Mouse (Mus musculus): Measurements from ENCODE around the gene Glipr1l1. TPM values are rescaled to one million over a fixed set of nuclear protein-coding genes. Genes with fewer than 3 reads are reported as not detected.
"Not testable (repeated sequence)": the region's sequence is repeated elsewhere in the genome, so short reads cannot be mapped to it uniquely, and the experiment has no call there.

Glipr1l1 gene
- not detected in 2 replicates for polyA plus RNA-seq (2015; fragmentation: Nextera tagmentation; extraction: Ambion mirVana)

DNA sequence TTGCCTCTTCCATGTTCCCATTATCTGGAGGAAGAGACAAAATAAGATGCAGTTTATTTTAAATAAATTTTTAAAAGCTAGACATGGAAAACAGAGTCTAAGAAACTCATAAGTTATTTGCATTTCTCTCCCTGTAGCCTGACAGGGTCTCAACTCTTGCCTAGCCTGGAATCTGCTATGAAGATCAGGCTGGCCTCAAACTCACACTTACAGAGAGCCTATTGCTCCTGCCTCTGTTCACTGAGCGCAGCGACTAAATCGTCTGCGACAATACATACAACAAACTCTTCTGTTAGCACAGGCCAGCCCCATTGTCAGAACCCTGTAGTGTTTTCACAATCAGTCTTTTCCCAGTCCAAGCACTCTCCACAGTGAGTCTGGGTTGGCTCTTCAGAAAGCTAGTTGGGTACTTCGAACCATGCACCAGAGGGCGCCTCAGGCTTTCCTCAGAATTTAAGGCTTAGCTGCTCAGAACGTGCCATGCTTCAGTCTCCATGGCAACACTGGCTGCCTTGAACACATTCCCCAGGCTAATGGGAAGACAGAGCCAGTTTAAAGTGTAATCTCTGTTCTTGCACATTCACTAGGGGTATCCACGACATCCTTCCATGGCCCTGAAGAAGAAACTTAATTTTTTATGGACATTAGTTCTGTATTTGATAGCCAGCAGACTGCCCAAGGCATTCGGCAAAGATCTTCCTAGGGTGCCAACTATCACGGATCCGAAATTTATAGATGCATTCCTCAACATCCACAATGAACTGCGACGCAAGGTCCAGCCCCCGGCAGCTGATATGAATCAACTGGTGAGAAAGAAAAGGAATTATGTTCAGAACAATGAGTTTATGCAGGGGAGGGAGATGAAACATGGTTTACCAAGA lies at the start of gene Glipr1l1:
Gene Glipr1l1, plus strand, starts transcription at position 488 of the 881 bp plus-strand sequence.
- DNase-seq (ENCODE audit: low spot score): peak; percentile 17

DNA sequence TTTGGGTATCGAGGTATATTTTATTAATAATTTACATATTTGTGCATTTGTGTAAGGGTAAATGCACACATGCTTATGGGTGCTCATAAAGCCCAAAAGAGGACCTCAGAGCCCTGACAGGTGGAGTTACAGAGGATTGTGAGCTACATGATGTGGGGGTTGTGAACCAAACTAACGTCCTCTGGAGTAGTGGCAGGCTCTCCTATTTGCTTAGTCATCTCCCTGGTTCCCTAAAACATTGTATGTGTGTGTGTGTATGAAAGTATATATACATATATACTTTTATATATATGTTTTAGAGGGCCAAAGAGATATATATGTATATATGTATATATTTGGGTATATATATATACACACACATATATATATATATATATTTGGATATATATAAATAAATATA lies 36.4 kb upstream of the Glipr1l1 start:
- DNase-seq (ENCODE audit: low spot score): no peak

GRCm38 (mm10) chr10:112028689-112029088 lies 31.3 kb upstream of the Glipr1l1 start:
- not testable (repeated sequence) for DNase-seq (ENCODE audit: low spot score)

DNA sequence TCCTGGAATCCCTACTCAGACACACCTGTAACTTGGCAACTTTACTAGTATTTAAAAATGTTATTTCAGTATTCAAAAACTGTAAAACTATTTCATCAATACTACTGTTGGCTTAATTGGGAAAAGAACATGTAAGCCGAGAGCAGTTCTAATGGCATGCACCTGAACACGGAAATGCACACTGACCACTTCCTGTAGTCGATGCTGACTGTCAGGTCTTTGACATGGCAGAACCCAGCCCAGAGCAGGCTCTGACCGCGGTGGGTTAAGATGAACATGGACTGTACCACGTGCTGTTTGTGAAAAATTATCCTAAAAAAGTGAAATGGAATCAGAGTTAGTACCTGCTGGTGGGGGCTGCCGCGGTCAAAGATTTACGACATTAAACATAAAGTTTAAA lies 16.5 kb upstream of the Glipr1l1 start:
- DNase-seq (ENCODE audit: low spot score): not testable (repeated sequence)

GRCm38 (mm10) chr10:112044283-112044682 lies 15.7 kb upstream of the Glipr1l1 start:
- DNase-seq (ENCODE audit: low spot score): peak; percentile 21

DNA sequence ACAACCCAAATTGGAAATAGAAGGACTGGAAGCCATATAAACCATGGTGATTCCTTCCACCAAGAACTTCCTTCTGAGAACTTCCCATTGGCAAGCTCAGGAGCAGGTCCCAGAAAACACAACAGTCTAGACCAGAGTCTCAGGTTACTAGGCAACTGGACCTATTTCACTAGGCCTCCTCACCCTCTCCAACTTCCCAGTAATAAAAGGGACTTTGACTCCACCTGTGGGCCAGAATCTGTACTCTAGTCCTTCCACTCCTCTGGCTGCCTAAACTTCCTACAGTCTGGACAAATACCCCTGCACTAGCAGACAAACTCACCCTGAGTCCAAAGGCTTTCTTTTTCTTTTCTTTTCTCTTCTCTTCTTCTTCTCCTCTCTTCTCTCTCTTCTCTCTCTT lies 8.8 kb upstream of the Glipr1l1 start:
- no peak for DNase-seq (ENCODE audit: low spot score)

- DNase-seq (ENCODE audit: low spot score): peak; percentile 4
These were observed 8.0 kb upstream of the Glipr1l1 start for GRCm38 (mm10) chr10:112051956-112052355.

GRCm38 (mm10) chr10:112060583-112060934 lies 570 bp downstream of the Glipr1l1 start:
- DNase-seq (ENCODE audit: low spot score): not testable (repeated sequence)

GRCm38 (mm10) chr10:112080044-112080443 lies 20.1 kb downstream of the Glipr1l1 start:
- DNase-seq (ENCODE audit: low spot score): no peak

- no peak for DNase-seq (ENCODE audit: low spot score)
These were observed 23.2 kb downstream of the Glipr1l1 start, which contains the start of gene Glipr1l2 for GRCm38 (mm10) chr10:112083157-112083556. TSS of gene Glipr1l2 (plus strand) at chr10:112083354.

GRCm38 (mm10) chr10:112105785-112106184 lies 45.8 kb downstream of the Glipr1l1 start:
- peak; percentile 51 for DNase-seq (ENCODE audit: low spot score)

DNA sequence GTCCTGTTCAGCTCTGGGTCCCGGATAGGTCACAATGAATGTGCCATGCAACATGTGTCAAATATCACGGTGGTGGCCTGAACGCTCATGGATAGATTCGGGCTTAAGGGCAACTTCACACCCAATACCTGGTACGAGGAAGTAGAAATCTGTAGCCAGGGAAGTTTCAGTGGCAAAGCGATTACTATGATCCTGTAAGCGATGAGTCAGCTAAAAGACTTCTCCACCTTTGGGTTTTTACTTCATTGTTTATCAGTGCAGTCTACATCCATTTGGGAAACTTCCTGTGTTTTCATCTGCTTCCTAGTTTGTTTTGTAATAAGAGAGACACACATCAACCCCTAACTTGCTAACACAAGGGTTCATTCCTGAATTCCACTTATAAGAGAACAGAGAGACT lies 50.4 kb downstream of the Glipr1l1 start:
- DNase-seq (ENCODE audit: low spot score): no peak

GRCm38 (mm10) chr10:112125090-112125489 lies 65.1 kb downstream of the Glipr1l1 start:
- DNase-seq (ENCODE audit: low spot score): not testable (repeated sequence)

GRCm38 (mm10) chr10:112127682-112128230 lies 67.8 kb downstream of the Glipr1l1 start:
- not testable (repeated sequence) for DNase-seq (ENCODE audit: low spot score)

Other genes with a start within 250 kb of the Glipr1l1 start
- 41.4 and 45.0 TPM in 2 replicates for gene Krr1, start 87.5 kb upstream of the Glipr1l1 start, polyA plus RNA-seq (2015; fragmentation: Nextera tagmentation; extraction: Ambion mirVana)
- gene Glipr1, start 57.6 kb upstream of the Glipr1l1 start, polyA plus RNA-seq (2015; fragmentation: Nextera tagmentation; extraction: Ambion mirVana): 28.3 and 30.4 TPM in 2 replicates
- gene Glipr1l2, start 23.2 kb downstream of the Glipr1l1 start, polyA plus RNA-seq (2015; fragmentation: Nextera tagmentation; extraction: Ambion mirVana): not detected in 2 replicates
- gene Glipr1l3, start 100.1 kb downstream of the Glipr1l1 start, polyA plus RNA-seq (2015; fragmentation: Nextera tagmentation; extraction: Ambion mirVana): not detected in 2 replicates
- gene Caps2, start 103.4 kb downstream of the Glipr1l1 start, polyA plus RNA-seq (2015; fragmentation: Nextera tagmentation; extraction: Ambion mirVana): not detected in 2 replicates
- gene Kcnc2, start 210.9 kb downstream of the Glipr1l1 start, polyA plus RNA-seq (2015; fragmentation: Nextera tagmentation; extraction: Ambion mirVana): 0.08 TPM in 2 replicates

Data from thymus, postnatal 0 days (tissue).